Mouse (Mus musculus) limb, embryonic 14.5 days (tissue): ENCODE data around the gene Pdpk1. TPM values are rescaled to one million over a fixed set of nuclear protein-coding genes. Genes with fewer than 3 reads are reported as not detected.

Experiments used
- ATAC-seq: fragments of 200-750 bp; cut with Nextera tagmentation; 2 replicates; pipeline ENCODE4 v1.8.0; 2017; ENCODE audit warnings: low read depth, moderate number of reproducible peaks, moderate TSS enrichment; ENCODE audit not compliant: low FRiP score
- DNase-seq: peaks from one replicate; pipeline ENCODE4 v3.0.0-alpha.2; 2015; ENCODE audit warnings: low spot score
- H3K27ac ChIP-seq: fragments of 300-500 bp; sonication (generic); replicated peaks from 2 replicates; pipeline ENCODE4 v1.5.1; 2014; ENCODE audit warnings: low read depth, mild to moderate bottlenecking, low read length, moderate library complexity, mixed read lengths
- H3K27me3 ChIP-seq: fragments of 300-500 bp; sonication (generic); 2 replicates; pipeline ENCODE4 v1.6.1; 2014; ENCODE audit warnings: low read length, mixed read lengths; ENCODE audit not compliant: control insufficient read depth, insufficient read depth
- H3K36me3 ChIP-seq: fragments of 300-500 bp; sonication (generic); 2 replicates; pipeline ENCODE4 v1.6.1; 2014; ENCODE audit warnings: mild to moderate bottlenecking, low read length, moderate library complexity, mixed read lengths; ENCODE audit not compliant: control insufficient read depth, insufficient read depth
- H3K4me1 ChIP-seq: fragments of 300-500 bp; sonication (generic); 2 replicates; pipeline ENCODE4 v1.6.1; 2014; ENCODE audit warnings: antibody characterized with exemption, low read length, mixed read lengths; ENCODE audit not compliant: control insufficient read depth, insufficient read depth
- H3K4me2 ChIP-seq: fragments of 300-500 bp; sonication (generic); replicated peaks from 2 replicates; pipeline ENCODE4 v1.6.1; 2014; ENCODE audit warnings: low read depth, mild to moderate bottlenecking, low read length, moderate library complexity; ENCODE audit not compliant: severe bottlenecking
- H3K4me3 ChIP-seq: fragments of 300-500 bp; sonication (generic); replicated peaks from 2 replicates; pipeline ENCODE4 v1.5.1; 2014; ENCODE audit warnings: low read length
- H3K9ac ChIP-seq: fragments of 300-500 bp; sonication (generic); 2 replicates; pipeline ENCODE4 v1.6.1; 2014; ENCODE audit warnings: mild to moderate bottlenecking, low read depth, low read length, moderate library complexity; ENCODE audit not compliant: severe bottlenecking
- H3K9me3 ChIP-seq: fragments of 300-500 bp; sonication (generic); 2 replicates; pipeline ENCODE4 v1.6.1; 2016; ENCODE audit warnings: low read length; ENCODE audit not compliant: control insufficient read depth
- POLR2A ChIP-seq: fragments of 200-500 bp; IDR thresholded peaks from 2 replicates; pipeline ENCODE4 v1.8.0; 2012; ENCODE audit warnings: inconsistent platforms, mild to moderate bottlenecking, moderate library complexity, borderline replicate concordance; ENCODE audit not compliant: insufficient read depth, insufficient read length; ENCODE audit errors: extremely low read depth
- WGBS: fragments of 180-500 bp; shearing (Covaris S2); extraction: QIAGEN DNeasy Blood & Tissue Kit; methylation state at CpG from one replicate; pipeline ENCODE4 v1.1.7; 2014; 5-methylcytosine and 5-hydroxymethylcytosine counted together
- polyA plus RNA-seq, 2 experiments: library from polyadenylated mRNA; depleted of rRNA in 1 of 2; stranded (reverse) in 1 of 2; unstranded in 1 of 2; fragments of >200 nt; fragmentation: Nextera tagmentation in 1 of 2; extraction: Ambion mirVana in 1 of 2; gene quantifications; 2 replicates each; pipeline versions ENCODE4 v1.2.1 to v1.2.3; 2012 to 2014

Gene Pdpk1
- polyA plus RNA-seq, 2 experiments, result 18.7 to 36.7 TPM

- DNase-seq, result no peak
- no peak for ATAC-seq
- no peaks in the 10 kb centered on the region for H3K9me3 ChIP-seq
- H3K36me3 ChIP-seq, result peaks cover 25% of the 10 kb centered on the region
- 87% methylated on average over 9 of the region's 9 CpGs for WGBS
- H3K9ac ChIP-seq, result no peak overlapping the region
- H3K4me2 ChIP-seq, result no peak overlapping the region
- H3K27me3 ChIP-seq, result no peaks in the 10 kb centered on the region
- no peak overlapping the region for H3K4me3 ChIP-seq
- peaks cover 5% of the 10 kb centered on the region; the same call in 1 of the 2 replicates for H3K4me1 ChIP-seq
- no peak overlapping the region for H3K27ac ChIP-seq
- TF ChIP-seq POLR2A, result no peak
These were observed 5.0 kb upstream of the Pdpk1 start for GRCm38 (mm10) chr17:24155742-24156141.

GRCm38 (mm10) chr17:24154463-24154862 lies 3.7 kb upstream of the Pdpk1 start:
- WGBS, result 71% methylated on average over 3 of the region's 3 CpGs
- no peak overlapping the region for H3K4me2 ChIP-seq
- no peak for DNase-seq
- H3K4me3 ChIP-seq, result no peak overlapping the region
- no peaks in the 10 kb centered on the region for H3K9me3 ChIP-seq
- peaks cover 25% of the 10 kb centered on the region for H3K36me3 ChIP-seq
- no peak for ATAC-seq
- no peak for TF ChIP-seq POLR2A
- H3K27me3 ChIP-seq, result no peaks in the 10 kb centered on the region
- H3K9ac ChIP-seq, result no peak overlapping the region
- peaks cover 5% of the 10 kb centered on the region; the same call in 1 of the 2 replicates for H3K4me1 ChIP-seq
- H3K27ac ChIP-seq, result no peak overlapping the region

- no peak for TF ChIP-seq POLR2A
- H3K9ac ChIP-seq, result peak overlapping the region; percentile 51
- peak overlapping the region; percentile 34 for H3K4me3 ChIP-seq
- no peaks in the 10 kb centered on the region for H3K27me3 ChIP-seq
- H3K36me3 ChIP-seq, result peaks cover 13% of the 10 kb centered on the region
- peak overlapping the region; percentile 61 for H3K4me2 ChIP-seq
- ATAC-seq, result peak; percentile 89
- no peaks in the 10 kb centered on the region for H3K9me3 ChIP-seq
- H3K27ac ChIP-seq, result no peak overlapping the region
- WGBS, result under 1% methylated on average over 24 of the region's 26 CpGs
- H3K4me1 ChIP-seq, result peaks cover 5% of the 10 kb centered on the region; the same call in 1 of the 2 replicates
- DNase-seq, result peak; percentile 75
These were observed 1.3 kb upstream of the Pdpk1 start for GRCm38 (mm10) chr17:24151890-24152563.

GRCm38 (mm10) chr17:24151382-24151781 lies 658 bp upstream of the Pdpk1 start:
- DNase-seq (no peak), ATAC-seq (no peak)
- 8% methylated on average over 7 of the region's 7 CpGs for WGBS
- Histone ChIP-seq H3K27me3 (no peaks in the 10 kb centered on the region), H3K36me3 (peaks cover 10% of the 10 kb centered on the region), H3K27ac (no peak overlapping the region), H3K4me1 (peaks cover 5% of the 10 kb centered on the region; the same call in 1 of the 2 replicates), H3K4me3 (peak overlapping the region; percentile 34), H3K9me3 (no peaks in the 10 kb centered on the region), H3K4me2 (peak overlapping the region; percentile 61), H3K9ac (no peak overlapping the region; the same call in 1 of the 2 replicates)
- TF ChIP-seq POLR2A, result no peak

DNA sequence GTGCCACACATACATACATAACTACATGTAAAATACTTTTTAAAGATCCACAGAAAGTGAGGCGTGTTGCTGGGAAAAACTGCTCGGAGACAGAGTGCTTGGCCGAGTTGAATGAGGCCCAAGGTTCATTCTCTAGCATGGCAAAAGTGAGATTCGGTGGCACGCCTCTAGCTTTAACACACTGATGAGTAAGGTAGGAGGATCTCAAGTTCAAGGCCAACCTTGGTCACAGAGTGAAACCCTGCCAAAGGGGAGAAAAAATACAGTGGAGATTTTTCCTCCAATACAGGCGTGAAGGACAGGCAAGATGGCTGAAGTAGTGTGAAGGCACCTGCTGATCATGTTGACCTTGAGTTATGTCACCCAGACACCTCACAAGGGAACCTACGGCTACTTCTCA lies 1.3 kb downstream of the Pdpk1 start:
- no peak for DNase-seq
- 90% methylated on average over 7 of the region's 7 CpGs for WGBS
- Histone ChIP-seq H3K4me3 (no peak overlapping the region), H3K9me3 (no peaks in the 10 kb centered on the region), H3K4me2 (no peak overlapping the region), H3K27me3 (no peaks in the 10 kb centered on the region), H3K4me1 (peaks cover 5% of the 10 kb centered on the region; the same call in 1 of the 2 replicates), H3K27ac (no peak overlapping the region), H3K36me3 (no peaks in the 10 kb centered on the region), H3K9ac (no peak overlapping the region)
- ATAC-seq, result no peak
- no peak for TF ChIP-seq POLR2A
